Mouse (Mus musculus): Measurements from ENCODE around the gene Akr1e1. TPM values are rescaled to one million over a fixed set of nuclear protein-coding genes. Genes with fewer than 3 reads are reported as not detected.
"Not testable (repeated sequence)": the region's sequence is repeated elsewhere in the genome, so short reads cannot be mapped to it uniquely, and the experiment has no call there.

Gene Akr1e1
- 1.3 and 2.2 TPM in 2 replicates for total RNA-seq (2015; ENCODE audit: low replicate concordance)
- total RNA-seq (2017; ENCODE audit: low replicate concordance), result 0.61 and 0.64 TPM in 2 replicates

DNA sequence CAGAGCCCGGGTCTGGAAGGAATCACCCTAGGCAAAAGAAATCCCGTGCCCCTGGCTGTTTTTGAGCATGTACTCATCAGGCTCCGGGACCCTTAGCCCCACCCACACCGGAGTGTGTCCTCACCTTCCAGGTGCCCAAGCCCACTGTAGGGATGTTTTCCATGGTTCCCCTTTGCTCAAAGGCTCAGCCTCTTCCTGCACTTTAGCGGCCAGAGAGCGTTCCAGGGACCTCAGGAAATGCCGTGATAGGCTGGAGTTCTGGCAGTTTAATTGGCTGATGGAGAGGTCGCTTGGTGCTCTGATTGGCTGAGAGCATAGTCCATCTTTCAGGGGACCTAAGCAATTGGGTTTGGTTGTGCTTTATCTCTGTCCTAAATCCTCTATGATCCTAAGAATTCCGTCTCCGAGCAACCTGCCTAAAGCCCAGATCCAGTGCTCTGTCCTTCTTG lies at the start of gene Akr1e1:
Gene Akr1e1 (minus strand): TSS at position 214 of the 449 bp plus-strand sequence.
- peak; percentile 93 for ATAC-seq (replicated peaks; ENCODE audit: low FRiP score, poor library complexity, severe bottlenecking)

DNA sequence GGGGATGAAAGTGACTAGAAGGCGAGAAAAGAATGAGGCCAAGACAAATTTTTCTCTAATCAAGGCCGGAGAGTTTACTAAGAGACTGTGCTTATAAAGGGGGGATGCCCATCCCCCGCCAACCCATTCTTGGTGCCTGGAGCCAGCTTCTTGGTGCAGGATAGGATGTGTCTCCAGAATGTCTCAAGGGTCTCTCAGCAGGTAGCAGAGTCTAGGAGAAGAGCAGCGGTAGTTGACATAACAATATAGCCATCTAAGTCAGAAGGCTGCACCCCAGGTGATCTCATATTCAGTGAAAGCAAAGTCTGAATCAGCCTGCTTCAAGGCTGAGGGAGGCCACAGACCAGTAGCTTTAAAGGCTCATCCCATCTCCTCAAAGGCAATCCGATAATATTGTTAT lies 49.4 kb upstream of the Akr1e1 start:
- no peak for ATAC-seq (replicated peaks; ENCODE audit: low FRiP score, poor library complexity, severe bottlenecking)

- no peak for ATAC-seq (replicated peaks; ENCODE audit: low FRiP score, poor library complexity, severe bottlenecking)
Observed at GRCm38 (mm10) chr13:4656277-4657146, 47.5 kb upstream of the Akr1e1 start.

- ATAC-seq (replicated peaks; ENCODE audit: low FRiP score, poor library complexity, severe bottlenecking), result no peak
Observed at GRCm38 (mm10) chr13:4650190-4650589, 41.2 kb upstream of the Akr1e1 start.

DNA sequence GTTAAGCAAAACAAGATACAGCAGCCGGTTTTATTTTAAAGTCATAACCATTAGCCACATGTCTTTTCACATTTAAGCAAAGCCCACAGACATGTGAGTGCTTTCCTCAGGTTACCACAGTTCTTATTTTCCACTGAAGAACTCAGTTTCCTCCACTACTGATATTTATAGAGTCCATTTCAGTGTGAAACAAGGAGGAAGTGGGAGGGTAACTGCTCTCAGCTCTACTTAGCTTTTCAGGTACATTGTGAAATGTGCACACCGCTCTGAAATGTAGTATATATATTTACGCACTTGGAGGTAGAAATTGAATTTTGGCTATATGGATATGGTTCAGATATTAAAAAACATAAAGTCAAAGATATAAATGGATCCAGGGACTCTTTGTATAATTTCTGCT lies 36.3 kb upstream of the Akr1e1 start:
- no peak for ATAC-seq (replicated peaks; ENCODE audit: low FRiP score, poor library complexity, severe bottlenecking)

DNA sequence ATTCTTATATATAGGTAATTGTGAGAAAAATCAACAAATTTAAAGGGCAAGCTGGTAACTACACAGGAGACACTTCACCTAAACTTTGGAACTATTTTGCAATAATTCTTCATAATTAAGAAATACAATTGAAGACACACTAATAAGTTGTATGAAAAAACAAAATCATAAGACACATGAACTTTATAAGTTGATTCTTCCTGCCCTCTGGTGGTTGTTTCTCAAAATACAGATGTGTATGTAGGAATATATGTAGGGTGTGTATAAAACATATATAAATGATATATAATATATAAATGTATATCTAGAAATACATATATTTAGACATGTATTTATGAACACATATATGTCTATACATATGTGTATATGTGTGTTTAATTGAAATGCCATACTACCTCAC lies 1.9 kb upstream of the Akr1e1 start:
- no peak for ATAC-seq (replicated peaks; ENCODE audit: low FRiP score, poor library complexity, severe bottlenecking)

DNA sequence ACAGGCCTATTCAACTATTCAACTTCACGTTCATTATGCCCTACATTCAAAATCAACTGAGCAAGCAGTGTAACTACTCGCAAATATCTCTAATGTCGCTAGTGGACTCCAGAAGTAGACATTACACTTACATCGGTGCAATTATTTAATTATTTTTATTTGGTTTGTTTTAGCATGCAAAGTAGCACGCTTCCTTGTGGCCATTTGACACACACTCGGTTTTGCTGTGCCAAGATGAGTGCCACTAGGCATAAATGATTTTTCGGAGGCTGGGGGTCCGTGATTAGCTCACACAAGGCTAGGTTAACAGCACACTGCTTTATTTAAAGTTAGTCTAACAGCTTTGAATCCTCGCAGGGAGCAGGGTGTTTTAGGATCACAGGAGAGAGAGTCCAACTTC lies 444 bp downstream of the Akr1e1 start:
- ATAC-seq (replicated peaks; ENCODE audit: low FRiP score, poor library complexity, severe bottlenecking), result no peak; the same call in 1 of the 2 replicates

DNA sequence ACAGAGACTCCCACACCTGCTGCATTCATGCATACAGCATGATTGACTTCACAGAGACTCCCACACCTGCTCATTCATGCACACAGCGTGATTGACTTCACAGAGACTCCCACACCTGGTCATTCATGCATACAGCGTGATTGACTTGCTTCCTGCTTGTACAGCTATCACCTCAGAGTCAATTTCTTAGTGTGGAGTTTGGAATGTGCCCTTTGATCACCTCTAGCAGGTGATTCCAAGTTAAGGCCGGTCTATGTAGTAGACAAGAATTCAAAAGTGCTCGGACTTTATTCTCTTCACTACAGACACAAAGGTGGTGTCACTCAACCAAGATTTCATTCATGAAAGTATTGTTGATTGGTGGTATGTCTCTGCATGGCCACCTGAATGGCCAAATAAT lies 2.2 kb downstream of the Akr1e1 start:
- ATAC-seq (replicated peaks; ENCODE audit: low FRiP score, poor library complexity, severe bottlenecking), result no peak

DNA sequence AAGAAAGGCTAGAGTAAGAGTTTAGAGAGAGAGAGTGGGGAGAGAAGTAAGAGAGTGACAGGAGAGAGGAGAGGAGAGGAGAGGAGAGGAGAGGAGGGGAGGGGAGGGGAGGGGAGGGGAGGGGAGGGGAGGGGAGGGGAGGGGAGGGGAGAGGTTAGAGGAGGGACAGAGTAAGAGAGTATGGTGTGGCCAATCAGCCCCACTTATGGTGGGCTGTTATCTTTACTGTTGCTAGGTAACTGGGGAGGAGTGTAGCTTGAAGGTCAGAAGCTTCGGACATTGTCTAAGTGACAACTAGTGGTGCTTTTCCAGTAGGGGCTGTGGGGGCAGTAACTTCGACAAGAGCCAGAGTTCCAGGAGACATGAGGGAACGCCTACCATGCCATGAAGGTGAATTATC lies 5.5 kb downstream of the Akr1e1 start:
- ATAC-seq (replicated peaks; ENCODE audit: low FRiP score, poor library complexity, severe bottlenecking), result not testable (repeated sequence)

GRCm38 (mm10) chr13:4576921-4577320 lies 32.1 kb downstream of the Akr1e1 start:
- ATAC-seq (replicated peaks; ENCODE audit: low FRiP score, poor library complexity, severe bottlenecking), result no peak

GRCm38 (mm10) chr13:4573871-4574270 lies 35.1 kb downstream of the Akr1e1 start, which contains the start of gene Akr1c21:
Gene Akr1c21, plus strand, starts transcription at chr13:4574075.
- ATAC-seq (replicated peaks; ENCODE audit: low FRiP score, poor library complexity, severe bottlenecking), result no peak

- ATAC-seq (replicated peaks; ENCODE audit: low FRiP score, poor library complexity, severe bottlenecking), result no peak
Observed at GRCm38 (mm10) chr13:4565996-4566395, 43.0 kb downstream of the Akr1e1 start.

DNA sequence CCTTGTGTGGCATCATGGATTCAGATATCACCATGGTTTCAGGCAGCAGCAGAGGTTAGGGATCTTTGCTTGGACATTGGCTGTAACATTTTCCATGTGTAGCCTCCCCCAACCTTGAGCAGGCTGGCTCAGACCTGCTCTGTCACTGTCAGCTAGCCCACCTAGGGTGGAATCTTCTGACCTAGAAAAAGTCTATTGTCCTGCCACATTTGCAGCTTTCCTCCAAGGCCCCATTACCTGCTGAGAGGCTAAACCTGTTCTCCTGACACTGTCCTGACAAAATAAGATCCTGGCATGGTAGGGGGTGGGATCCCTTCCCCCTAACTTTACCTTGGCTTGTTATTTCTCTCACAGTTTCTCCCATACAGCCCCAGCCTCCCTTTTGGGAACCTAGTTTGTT lies 48.5 kb downstream of the Akr1e1 start:
- no peak for ATAC-seq (replicated peaks; ENCODE audit: low FRiP score, poor library complexity, severe bottlenecking)

- no peak for ATAC-seq (replicated peaks; ENCODE audit: low FRiP score, poor library complexity, severe bottlenecking)
Observed at GRCm38 (mm10) chr13:4559143-4559542, 49.8 kb downstream of the Akr1e1 start.

Other genes with a start within 250 kb of the Akr1e1 start
- gene Akr1c6, start 174.9 kb downstream of the Akr1e1 start, total RNA-seq (2015; ENCODE audit: low replicate concordance), result not detected in 2 replicates
- gene Akr1c6, start 174.9 kb downstream of the Akr1e1 start, total RNA-seq (2017; ENCODE audit: low replicate concordance), result not detected in 2 replicates
- not detected in 2 replicates for gene Akr1c20, start 85.8 kb downstream of the Akr1e1 start, total RNA-seq (2015; ENCODE audit: low replicate concordance)
- not detected in 2 replicates for gene Akr1c20, start 85.8 kb downstream of the Akr1e1 start, total RNA-seq (2017; ENCODE audit: low replicate concordance)
- not detected in 2 replicates for gene Akr1c21, start 35.1 kb downstream of the Akr1e1 start, total RNA-seq (2015; ENCODE audit: low replicate concordance)
- gene Akr1c21, start 35.1 kb downstream of the Akr1e1 start, total RNA-seq (2017; ENCODE audit: low replicate concordance), result not detected in 2 replicates